Mouse (Mus musculus) kidney, adult 8-10 months (tissue): ENCODE results near the gene C2cd4d.

ENCODE experiments used
- DNase-seq, 2 experiments: peaks; one replicate each; pipeline ENCODE4 v3.0.0; 2022

The C2cd4d gene

GRCm38 (mm10) chr3:94377028-94377923 is 15.0 kb downstream of the C2cd4d start:
- no peak for DNase-seq

GRCm38 (mm10) chr3:94379831-94380510 is 17.7 kb downstream of the C2cd4d start:
- DNase-seq = no peak

GRCm38 (mm10) chr3:94382308-94382707 is 20.1 kb downstream of the C2cd4d start:
- DNase-seq = no peak

GRCm38 (mm10) chr3:94383476-94383875 is 21.2 kb downstream of the C2cd4d start:
- DNase-seq = no peak

- DNase-seq = no peak
Measured at GRCm38 (mm10) chr3:94386671-94387070, 24.4 kb downstream of the C2cd4d start.

- no peak for DNase-seq
Measured at GRCm38 (mm10) chr3:94387391-94387790, 25.2 kb downstream of the C2cd4d start.

- no peak for DNase-seq
Measured at GRCm38 (mm10) chr3:94388047-94388446, 25.8 kb downstream of the C2cd4d start.

- no peak for DNase-seq
Measured at GRCm38 (mm10) chr3:94389420-94389819, 27.2 kb downstream of the C2cd4d start.

- no peak for DNase-seq
Measured at GRCm38 (mm10) chr3:94391001-94391400, 28.8 kb downstream of the C2cd4d start.

GRCm38 (mm10) chr3:94392128-94392527 is 29.9 kb downstream of the C2cd4d start:
- no peak for DNase-seq

GRCm38 (mm10) chr3:94393049-94393448 is 30.8 kb downstream of the C2cd4d start:
- no peak for DNase-seq

- no peak for DNase-seq
Measured at GRCm38 (mm10) chr3:94396336-94396735, 34.1 kb downstream of the C2cd4d start.

GRCm38 (mm10) chr3:94396851-94397250 is 34.6 kb downstream of the C2cd4d start:
- no peak for DNase-seq

- DNase-seq = no peak
Measured at GRCm38 (mm10) chr3:94398217-94398616, 36.0 kb downstream of the C2cd4d start, which contains the start of gene Lingo4. Lingo4 (plus strand) TSS chr3:94398517.

GRCm38 (mm10) chr3:94398943-94399481 is 36.8 kb downstream of the C2cd4d start:
- no peak for DNase-seq

GRCm38 (mm10) chr3:94399663-94400310 is 37.5 kb downstream of the C2cd4d start:
- no peak for DNase-seq

GRCm38 (mm10) chr3:94402451-94402850 is 40.2 kb downstream of the C2cd4d start:
- DNase-seq = no peak

- DNase-seq = no peak
Measured at GRCm38 (mm10) chr3:94404366-94405054, 42.3 kb downstream of the C2cd4d start.

- DNase-seq = peak in 1 of 2 experiments; percentile 28
Measured at GRCm38 (mm10) chr3:94405561-94405960, 43.3 kb downstream of the C2cd4d start.

GRCm38 (mm10) chr3:94412530-94412929 is 50.3 kb downstream of the C2cd4d start:
- no peak for DNase-seq

GRCm38 (mm10) chr3:94413031-94413679 is 50.9 kb downstream of the C2cd4d start, which contains the start of gene Tdrkh:
Tdrkh (plus strand) TSS chr3:94413273.
- peak; percentile 94 to 96 for DNase-seq
